Mouse (Mus musculus): ENCODE data around the gene Plekhm2.
A peak's percentile ranks its signal among the peaks of the same experiment; 100 is the strongest.

Plekhm2 gene

DNA sequence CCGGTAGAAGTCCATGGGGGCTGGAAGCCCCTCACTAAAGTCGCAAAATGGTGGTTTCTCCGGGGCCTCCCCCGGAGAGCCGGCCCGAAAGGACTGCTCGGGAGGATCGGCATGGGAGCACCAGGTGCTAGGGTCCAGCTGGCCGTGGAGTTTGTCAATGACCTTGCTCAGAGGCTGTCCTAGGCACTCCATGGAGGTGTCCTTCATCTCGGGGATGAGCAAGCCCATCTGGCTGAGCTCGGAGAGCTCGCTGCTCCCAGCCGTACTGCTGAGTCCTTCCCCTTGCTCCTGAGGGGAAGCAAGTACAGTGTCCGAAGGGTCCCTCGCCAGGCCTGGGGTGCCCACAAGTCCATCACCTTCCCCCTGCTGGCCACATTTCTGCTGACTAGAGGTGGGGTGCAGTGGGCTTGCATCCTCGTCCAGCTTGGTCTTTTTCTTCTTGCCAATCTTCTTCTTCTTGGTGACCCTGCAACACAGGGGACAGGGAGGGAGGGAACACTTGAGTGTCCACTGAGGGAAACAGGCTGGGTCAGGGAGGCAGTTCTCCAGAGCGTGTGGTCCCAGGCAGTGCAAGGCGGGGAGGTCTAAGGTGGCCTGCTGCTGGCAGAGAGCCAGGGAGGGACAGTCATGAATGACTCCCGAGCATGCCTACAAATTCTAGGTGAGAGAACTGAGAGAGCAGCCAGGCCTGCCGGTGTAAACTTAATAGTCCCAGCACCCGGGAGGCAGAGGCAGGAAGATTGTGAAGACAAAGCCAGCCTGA is 32.4 kb downstream of the Plekhm2 start:
- DNase-seq (ENCODE audit: low read depth, low spot score) = no peak

DNA sequence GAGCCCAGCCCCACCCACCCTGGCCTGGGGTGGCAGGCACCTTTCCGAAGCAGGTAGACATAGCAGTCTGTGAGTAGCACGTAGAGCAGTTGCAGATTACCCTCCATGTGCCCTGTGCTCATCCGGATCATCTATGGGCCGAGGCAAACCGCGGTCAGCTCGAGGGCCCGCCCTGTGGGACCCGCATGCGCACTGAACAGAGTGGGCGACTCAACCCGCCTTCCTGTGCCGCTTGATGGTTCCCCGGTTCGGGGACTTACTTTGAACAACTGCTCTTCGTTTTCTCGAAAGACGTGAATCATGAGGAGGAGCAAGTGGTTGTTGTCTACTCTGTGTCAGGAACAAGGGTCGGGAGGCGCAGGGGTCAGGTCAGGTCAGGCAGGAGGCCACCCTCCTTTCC is 33.4 kb downstream of the Plekhm2 start:
- no peak for DNase-seq (ENCODE audit: low read depth, low spot score)

DNA sequence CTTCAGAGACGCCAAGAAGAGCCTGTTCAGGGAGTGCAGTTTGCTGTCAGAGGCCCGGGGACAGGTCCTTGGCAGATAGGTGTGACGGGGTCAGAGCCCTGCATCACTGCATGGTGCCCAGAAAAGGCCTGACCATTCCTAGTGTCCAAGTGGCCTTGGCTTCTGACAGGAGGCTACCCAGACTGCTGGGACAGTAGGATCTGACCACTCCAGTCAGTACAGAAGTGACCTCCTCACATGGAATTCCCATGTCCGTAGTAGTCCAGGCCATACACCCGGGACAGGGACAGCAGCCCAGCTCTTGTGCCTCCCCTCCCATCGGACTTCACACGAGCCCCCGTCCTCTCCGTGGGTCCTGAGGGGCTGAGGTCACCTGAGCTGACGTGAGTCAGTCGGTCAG is 34.7 kb downstream of the Plekhm2 start:
- no peak for DNase-seq (ENCODE audit: low read depth, low spot score)

DNA sequence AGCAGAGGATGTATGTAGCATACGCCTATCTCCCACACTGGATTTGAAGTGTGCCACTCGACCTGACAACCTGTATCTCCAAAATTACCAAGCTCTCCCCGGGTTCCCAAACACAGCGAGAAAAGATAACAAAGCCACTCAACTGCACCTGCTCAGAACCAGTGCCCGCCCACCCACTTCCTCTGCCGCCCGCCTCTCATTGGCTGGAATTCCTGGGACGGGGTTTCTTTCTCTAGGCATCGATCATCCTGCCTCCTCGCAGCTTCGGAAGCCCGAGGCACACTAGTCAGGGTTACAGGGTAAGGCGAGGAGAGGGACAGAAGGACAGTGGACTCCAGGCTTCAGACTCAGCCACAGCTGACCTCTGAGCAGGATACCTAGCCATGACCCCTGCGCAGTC is 36.0 kb downstream of the Plekhm2 start:
- no peak for DNase-seq (ENCODE audit: low read depth, low spot score)

DNA sequence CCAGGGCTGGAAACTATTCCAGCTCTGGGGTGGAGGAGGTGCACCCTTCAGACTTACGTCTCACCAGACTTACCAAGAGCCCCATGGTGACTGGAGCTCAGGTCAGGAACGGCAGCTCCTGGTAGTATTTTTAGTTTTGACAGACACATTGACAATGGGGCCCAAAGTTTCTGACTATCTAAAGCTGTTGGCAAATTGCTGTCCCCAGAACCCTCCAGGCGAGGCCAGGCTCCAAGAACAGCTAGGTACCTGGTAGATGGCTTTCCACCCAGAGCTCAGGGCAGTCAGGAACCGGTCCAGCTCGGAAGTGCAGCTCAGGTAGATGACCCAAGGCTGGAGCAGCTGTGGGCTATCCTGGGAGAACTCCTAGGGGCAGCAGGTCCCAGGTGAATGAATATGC is 37.2 kb downstream of the Plekhm2 start:
- no peak for DNase-seq (ENCODE audit: low read depth, low spot score)

DNA sequence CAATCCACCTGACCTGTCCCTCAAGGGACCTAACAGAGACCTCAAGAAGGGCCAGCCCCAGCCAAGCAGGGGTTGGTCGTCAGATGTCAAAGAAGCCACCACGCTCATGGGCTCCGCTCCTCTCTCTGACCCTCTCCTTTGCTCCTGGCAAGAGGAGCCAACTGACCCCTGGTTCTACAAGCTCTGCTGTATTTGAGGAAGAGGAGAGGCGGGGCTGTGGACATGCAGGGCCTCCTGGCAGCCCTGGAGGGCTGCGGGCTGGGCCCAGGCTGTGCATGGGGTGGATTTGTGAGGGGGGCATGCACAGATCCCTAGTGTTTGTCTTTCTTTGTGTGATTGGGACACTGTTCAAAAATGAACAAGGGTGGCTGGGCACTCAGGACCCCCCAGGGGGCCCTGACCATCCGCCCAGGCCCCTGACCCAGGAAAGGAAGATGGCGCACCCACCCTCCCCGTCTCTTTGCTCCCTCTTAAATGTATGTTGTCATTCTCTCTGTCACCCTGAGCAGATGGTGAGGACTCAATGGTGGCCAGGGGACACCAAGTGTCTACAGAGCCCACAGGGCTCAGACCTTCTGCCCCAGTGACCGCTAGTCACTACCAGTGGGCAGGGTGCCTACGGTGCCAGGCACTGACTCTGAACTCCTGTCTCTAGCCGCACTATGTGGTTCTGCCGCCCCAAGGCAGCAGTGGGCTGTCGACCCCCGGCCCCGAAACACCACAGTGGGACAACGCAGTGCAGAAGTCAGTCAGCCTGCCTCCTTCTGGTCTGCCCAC is 38.7 kb downstream of the Plekhm2 start:
- DNase-seq (ENCODE audit: low read depth, low spot score) = no peak

DNA sequence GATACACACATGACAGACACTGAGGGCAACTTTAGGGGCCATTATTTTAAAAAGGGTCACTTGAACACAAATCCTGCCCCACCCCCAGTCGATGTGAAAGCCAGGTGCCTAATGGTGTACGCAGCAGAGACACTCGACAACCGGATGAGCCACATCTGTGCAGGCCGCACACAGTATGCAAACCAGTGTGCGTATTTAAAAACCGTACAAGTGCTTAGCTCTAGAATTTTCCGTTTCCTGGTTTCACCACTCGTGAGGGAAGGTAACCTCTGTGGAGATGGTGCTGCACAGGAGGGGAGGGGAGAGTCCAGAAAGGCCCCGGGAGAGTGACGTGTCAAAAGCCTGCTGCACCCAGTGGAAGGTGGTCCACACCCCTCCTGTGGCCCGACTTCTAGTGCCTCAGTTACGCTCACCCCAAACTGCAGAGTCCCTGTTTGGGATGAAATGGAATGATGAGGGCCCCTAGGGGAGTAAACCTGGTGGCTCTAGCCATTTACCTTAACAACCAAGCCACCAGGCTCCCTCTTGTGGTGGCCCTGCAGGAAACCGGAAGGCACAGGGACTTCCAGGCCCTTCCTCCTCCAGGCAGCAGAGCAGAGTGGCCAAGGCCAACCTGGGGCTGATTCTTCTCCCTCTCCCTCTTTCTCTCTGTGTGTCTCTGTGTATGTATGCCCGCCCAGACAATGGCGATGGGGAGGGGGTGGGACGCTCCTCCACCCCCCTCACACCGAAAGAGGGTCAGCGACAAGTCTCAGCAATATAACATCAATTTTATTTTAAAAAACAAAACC is 39.5 kb downstream of the Plekhm2 start:
- DNase-seq (ENCODE audit: low read depth, low spot score) = peak; percentile 87

DNA sequence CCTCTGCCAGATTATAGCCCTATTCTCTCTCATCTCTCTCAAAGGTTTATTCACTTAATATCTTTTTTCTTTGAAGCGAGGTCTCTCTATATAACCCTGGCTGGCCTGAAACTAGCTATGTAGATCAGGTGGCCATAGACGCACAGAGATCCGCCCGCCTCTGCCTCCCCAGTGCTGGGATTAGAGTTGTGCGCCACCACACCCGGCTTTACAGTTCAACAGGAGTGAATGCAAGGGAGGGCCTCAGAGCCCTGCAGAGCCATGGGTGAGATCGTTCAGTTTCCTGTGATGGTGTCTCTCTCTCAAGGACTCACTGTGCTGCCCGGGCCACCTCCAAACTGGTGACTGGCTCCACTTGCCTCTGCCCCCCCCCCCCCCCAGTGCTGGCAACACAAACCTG is 40.6 kb downstream of the Plekhm2 start:
- no peak for DNase-seq (ENCODE audit: low read depth, low spot score)

DNA sequence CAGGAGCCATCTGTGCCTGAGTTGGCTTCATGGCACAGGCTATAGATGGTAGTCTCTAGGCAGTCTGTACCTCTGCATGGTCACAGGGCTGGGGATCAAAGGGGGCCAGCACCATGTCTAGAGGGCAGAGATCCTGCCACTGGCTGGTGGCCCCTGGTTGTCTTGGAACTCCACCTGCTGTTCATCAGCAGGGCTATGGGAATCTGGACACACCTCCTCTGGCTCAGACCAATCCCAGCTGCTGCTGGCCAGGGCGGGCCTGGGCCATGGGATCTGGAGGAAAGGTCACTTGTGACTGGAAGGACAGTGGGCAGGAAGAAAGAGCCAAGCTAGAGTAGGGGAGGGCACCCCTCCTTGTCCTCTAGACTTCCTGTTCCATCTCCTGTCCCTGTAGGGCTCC is 41.0 kb downstream of the Plekhm2 start, which contains the start of gene Slc25a34:
Gene Slc25a34, minus strand, starts transcription at position 156 of the 400 bp plus-strand sequence.
- peak; percentile 44 for DNase-seq (ENCODE audit: low read depth, low spot score)

DNA sequence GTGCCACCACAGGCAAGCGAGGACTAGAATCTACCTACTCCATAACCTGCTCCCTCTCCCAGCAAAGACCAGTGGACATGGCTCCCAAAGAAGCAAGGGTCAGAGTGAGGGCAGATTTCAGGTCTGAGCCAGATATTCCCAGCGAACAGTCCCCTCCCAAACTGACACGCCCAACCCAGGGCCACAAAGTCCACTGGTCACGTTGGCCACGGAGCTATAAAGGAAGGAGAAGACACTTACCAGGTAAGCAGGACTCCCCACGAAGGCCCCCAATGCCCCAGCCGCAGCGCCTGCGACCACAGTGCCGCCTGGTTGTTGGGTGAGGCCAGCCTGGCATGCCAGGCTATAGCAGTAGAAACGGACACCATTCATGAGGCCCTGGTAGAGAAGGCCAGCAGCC is 41.7 kb downstream of the Plekhm2 start:
- no peak for DNase-seq (ENCODE audit: low read depth, low spot score)

DNA sequence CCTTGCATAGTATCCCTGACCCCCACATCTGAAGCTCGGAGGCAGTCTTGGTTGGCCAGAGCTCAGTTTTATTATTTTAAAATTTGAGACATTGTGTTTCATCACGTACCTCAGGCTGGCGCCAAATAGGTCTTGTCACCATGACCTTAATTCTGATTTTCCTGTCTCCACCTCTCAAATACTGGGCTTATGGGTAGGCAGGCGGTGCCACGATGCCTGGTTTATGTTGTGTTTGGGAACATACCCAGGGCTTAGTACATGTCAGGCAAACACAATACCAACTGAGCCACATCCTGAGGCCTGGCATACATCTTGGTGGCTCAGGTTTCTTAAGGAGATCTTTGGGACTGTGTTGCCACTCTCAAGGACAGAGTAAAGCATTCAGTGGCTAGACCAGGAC is 42.1 kb downstream of the Plekhm2 start:
- no peak for DNase-seq (ENCODE audit: low read depth, low spot score)

DNA sequence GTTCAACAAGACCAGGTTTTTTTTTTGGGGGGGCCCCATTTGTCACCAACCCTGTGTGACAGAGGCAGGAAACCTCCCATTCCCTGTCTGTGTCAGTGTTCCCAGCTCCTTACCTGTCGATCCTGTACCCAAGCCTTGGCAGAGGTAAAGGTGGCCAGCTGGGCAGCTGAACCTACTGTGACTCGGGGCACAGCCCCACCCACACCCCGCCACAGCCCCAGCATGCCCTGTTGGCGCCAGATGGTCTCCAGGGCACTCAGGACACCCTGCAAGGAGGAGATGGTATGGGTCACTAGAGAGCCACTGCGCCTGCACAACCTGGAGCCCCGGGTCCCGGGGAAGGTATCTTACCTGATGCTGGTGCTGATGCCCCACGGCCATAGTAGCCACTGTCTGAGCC is 42.6 kb downstream of the Plekhm2 start:
- DNase-seq (ENCODE audit: low read depth, low spot score) = no peak

DNA sequence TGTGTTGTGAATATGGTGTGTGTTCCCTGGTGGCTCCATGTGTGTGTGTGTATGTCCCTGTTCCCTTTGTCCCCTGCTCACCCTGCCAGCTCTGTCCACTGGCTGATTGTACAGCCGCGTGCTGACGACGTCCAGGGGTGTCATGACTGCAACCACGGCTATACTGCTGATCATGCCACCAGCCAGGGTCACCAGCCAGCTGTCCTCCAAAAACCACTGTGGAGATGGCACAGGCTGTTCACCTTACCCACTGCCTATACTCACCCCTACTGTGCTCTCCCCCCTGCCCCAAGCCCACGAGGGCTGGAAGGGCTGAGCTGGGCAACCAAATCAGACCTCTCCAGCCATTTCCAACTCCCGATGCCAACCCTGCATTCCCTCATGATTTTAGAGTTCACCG is 43.4 kb downstream of the Plekhm2 start:
- no peak for DNase-seq (ENCODE audit: low read depth, low spot score)

DNA sequence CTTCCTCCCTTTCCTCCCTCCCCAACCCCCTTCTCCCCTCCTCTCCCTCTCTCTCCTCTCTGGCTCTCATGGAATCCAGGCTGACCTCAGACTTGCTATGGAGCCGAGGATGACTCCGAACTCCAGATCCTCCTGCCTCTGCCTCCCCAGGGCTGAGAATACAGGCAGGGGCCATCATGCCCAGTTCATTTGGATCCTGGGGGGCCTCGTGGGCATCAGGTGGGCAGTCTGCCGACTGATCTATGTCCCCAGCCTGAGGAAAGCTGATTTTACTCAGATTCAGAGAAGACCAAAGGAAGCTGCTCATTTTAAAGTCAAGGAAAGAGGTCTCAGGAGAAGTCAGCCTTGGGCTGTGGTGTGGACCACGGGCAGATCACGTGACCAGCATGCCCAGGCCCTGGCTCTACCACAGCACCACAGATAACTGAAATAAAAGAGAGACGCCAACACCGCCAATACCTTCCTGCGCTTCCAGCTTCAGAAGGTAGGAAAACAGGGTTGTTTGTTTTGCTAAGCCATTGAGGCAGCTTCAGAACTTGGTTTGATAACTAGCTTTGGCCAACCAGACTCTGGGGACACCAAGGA is 45.3 kb downstream of the Plekhm2 start:
- no peak for DNase-seq (ENCODE audit: low read depth, low spot score)

DNA sequence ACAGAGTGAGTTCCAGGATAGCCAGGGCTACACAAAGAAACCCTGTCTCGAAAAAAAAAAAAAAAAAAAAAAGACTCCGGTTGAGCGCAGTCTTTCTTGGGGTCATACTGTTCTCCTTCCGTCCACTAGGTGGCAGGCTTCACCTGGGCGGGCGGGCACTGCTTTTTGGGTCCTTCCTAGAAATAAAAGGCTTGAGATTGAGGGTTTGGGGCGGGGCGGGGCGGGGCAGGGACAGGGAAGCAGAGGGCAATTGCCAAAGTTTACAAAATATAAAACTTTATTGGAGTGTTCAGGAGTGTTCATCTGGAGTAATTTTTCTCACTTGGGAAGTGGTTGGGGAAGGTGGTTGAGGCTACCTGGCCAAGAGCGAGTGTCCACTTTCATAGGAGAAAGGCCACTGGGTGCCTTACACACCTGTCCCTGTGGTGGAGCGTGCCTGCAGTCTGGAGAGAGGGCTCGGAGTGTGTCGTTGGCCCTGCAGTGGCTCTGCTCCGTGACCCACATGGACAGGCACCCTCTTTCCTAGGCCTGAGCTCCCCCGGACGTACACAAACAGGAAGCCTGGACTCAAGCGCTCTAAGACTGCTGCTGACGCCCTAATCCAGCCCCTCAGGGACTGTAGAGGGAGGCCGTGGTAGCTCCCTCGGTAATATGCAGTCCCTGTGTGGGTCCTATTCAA is 46.0 kb downstream of the Plekhm2 start, which contains the start of gene Tmem82:
Gene Tmem82, minus strand, starts transcription at position 69 of the 679 bp plus-strand sequence.
- DNase-seq (ENCODE audit: low read depth, low spot score) = peak; percentile 71

DNA sequence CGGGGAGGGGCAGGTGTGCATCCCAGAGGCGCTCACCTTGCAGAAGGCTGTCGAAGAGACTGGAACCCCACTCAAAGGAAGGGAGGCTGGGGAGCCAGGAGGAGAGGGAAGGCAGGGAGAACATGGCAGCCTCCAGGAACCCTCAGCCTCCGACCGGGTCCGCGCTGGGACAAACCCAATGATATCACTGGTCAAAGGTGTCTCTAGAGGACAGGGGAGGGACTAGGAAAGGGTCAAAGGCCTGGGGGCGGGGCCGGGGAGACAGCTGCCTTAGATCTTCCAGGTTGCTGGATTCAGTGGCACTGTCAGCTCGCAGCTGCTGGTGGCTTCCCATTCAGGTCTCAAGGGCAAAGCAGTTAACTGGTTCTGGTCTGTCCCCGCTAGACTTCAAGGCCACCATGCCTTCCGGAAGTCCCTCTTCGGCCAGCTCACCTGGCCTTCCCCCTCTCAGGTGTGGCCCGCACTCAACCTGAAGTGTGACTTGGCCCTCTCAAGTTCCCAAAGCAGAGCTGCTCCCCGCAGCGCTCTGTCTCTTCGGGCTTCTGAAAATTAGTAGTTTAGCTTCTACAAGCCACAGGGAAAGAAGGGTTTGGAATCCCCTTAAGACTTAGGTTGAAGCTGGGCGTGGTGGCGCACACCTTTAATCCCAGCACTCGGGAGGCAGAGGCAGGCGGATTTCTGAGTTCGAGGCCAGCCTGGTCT is 46.7 kb downstream of the Plekhm2 start:
- peak; percentile 79 for DNase-seq (ENCODE audit: low read depth, low spot score)

DNA sequence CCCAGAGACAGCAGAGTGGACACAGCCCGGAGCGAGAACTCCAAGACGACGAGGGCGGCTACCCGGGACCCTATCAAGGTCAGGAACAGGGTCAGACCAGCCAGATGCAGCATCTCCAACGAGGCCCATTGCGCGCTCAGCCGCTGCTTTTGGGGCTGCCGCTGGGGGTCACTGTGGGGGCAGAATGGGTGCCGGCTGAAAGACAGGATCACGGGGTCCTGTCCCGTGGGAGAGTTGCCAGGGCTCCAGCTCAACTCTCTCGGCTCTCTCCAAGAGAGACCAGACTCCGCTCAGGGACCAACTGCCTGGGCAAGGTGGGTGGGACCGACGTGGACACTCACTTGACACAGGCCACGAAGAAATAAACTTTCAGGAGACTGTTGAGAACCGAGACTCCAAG is 47.4 kb downstream of the Plekhm2 start:
- DNase-seq (ENCODE audit: low read depth, low spot score) = peak; percentile 90

DNA sequence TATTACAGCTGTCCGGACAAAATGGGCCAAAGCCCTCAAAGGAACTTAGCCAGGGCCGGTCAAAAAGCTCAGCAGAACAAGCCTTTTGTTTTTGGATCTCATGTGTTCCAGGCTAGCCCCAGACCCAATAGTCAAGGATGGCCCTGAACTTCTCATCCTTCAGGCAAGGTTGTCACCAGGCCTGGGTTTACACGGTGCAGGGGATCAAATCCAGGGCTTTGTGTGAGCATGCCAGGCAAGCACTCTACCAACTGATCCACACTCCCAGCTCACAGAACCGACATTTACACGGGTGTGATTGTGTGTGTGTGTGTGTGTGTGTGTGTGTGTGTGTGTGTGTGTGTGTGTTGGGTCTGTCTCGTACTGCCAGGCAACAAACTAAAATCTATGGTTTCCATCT is 47.9 kb downstream of the Plekhm2 start:
- DNase-seq (ENCODE audit: low read depth, low spot score) = no peak

DNA sequence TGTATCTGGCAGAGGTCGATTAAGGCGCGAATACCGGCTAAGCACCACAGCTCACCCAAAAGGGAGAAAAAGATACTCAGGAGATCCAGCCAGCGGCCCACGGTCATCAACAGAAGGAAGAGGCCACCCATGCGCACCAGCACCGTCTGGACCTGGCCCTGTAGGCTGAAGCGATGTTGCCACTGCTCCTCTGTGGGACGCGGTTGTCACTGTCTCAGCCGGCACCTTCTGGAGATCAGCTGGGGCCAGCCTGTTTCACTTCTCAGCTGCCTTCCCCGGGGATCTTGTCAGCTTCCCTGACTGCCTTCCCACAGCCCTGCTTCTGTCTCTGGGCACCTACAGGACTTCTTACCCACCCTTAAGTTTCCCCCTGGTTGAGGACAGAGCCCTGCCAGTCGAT is 49.8 kb downstream of the Plekhm2 start:
- no peak for DNase-seq (ENCODE audit: low read depth, low spot score)

DNA sequence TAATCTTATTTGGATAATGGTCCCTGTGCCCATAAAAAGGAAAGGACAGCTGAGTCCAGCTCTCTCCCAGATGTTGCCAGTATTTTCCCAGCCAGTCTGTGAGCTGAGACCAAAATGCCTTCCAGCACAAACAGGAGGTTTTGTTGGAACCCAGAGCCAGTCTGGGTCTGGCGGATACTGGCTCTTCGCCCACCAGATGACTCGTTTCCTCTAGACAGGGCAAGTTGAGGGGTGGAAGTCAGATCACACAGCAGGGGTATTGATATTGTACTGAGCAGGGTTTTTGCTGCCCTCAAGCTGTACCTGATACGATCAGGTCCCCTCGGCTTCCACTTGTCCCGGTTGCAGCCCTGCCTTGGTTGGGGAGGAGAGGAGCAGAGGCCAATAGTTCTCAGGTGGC is 55.2 kb downstream of the Plekhm2 start:
- no peak for DNase-seq (ENCODE audit: low read depth, low spot score)

DNA sequence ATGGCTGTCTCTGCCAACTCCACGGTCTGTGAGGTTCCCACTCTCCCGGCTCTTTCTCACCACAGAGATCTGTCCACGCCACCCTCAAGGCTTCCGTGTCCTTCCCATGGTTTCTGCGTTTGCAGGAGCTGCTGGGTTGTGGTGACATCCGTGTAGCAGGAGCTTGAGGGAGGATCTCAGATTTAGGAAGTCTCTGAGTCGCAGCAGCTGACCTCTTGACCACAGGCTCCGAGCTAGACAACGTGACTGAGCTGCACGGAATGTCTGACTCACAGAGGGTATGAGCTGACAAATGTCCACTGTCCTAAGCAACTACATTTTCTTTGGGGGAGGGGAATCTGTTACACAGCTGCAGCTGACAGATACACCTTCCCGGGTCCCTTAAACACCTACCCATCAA is 58.8 kb downstream of the Plekhm2 start, which contains the start of gene Fblim1:
Gene Fblim1, minus strand, starts transcription at position 236 of the 400 bp plus-strand sequence.
- no peak for DNase-seq (ENCODE audit: low read depth, low spot score)
